Mouse (Mus musculus) cerebellum, adult 2 months (tissue): ENCODE data around the gene Dact1. TPM values are rescaled to one million over a fixed set of nuclear protein-coding genes. Genes with fewer than 3 reads are reported as not detected.
A peak's percentile ranks its signal among the peaks of the same experiment; 100 is the strongest.

ENCODE experiments used
- DNase-seq, 2 experiments: peaks; one replicate each; pipeline ENCODE4 v3.0.0; 2021
- H3K27ac ChIP-seq: fragments of 200-500 bp; 2 replicates; pipeline ENCODE4 v1.5.1; 2012; ENCODE audit warnings: low read length, control low read depth, inconsistent platforms; ENCODE audit not compliant: insufficient read depth
- H3K27me3 ChIP-seq: fragments of 200-500 bp; 2 replicates; pipeline ENCODE4 v1.6.1; 2012; ENCODE audit warnings: inconsistent platforms, mild to moderate bottlenecking, low read length, moderate library complexity; ENCODE audit not compliant: control insufficient read depth, insufficient read depth
- H3K4me1 ChIP-seq: fragments of 200-500 bp; 2 replicates; pipeline ENCODE4 v1.6.1; 2011; ENCODE audit warnings: low read length; ENCODE audit not compliant: control insufficient read depth, insufficient read depth
- H3K4me3 ChIP-seq: fragments of 200-500 bp; replicated peaks from 2 replicates; pipeline ENCODE3; 2011; ENCODE audit warnings: mild to moderate bottlenecking, low read depth, low read length, control low read depth; ENCODE audit not compliant: insufficient read depth
- CTCF ChIP-seq: fragments of 200-500 bp; IDR thresholded peaks from 2 replicates; pipeline ENCODE4 v1.5.1; 2011; ENCODE audit warnings: low read depth, mild to moderate bottlenecking, control low read depth, low read length, moderate library complexity, borderline replicate concordance; ENCODE audit not compliant: insufficient read depth
- POLR2A ChIP-seq: fragments of 200-500 bp; IDR thresholded peaks from 2 replicates; pipeline ENCODE4 v1.6.1; 2011; ENCODE audit warnings: low read length, control low read depth, borderline replicate concordance; ENCODE audit not compliant: insufficient read depth
- WGBS: fragments of 180-500 bp; shearing (Covaris S2); methylation state at CpG from one replicate; pipeline ENCODE4 v1.1.7; 2018; 5-methylcytosine and 5-hydroxymethylcytosine counted together
- polyA plus RNA-seq: library from polyadenylated mRNA; depleted of rRNA; stranded (reverse); fragments of >200 nt; gene quantifications from 2 replicates; pipeline ENCODE4 v1.2.3, GENCODE M21; 2012

Dact1 gene
- polyA plus RNA-seq, 1 experiment: 17.0 TPM

- Histone ChIP-seq H3K4me3 (no peak overlapping the region), H3K27me3 (no peaks in the 10 kb centered on the region), H3K27ac (no peak overlapping the region), H3K4me1 (no peaks in the 10 kb centered on the region; the same call in none of the 2 replicates)
- TF ChIP-seq POLR2A (no peak), CTCF (no peak)
- WGBS: 61% methylated on average over 4 of the region's 4 CpGs
- DNase-seq: peak in 1 of 2 experiments; percentile 42
Observed at GRCm38 (mm10) chr12:71319536-71319935, 9.9 kb downstream of the Dact1 start.

DNA sequence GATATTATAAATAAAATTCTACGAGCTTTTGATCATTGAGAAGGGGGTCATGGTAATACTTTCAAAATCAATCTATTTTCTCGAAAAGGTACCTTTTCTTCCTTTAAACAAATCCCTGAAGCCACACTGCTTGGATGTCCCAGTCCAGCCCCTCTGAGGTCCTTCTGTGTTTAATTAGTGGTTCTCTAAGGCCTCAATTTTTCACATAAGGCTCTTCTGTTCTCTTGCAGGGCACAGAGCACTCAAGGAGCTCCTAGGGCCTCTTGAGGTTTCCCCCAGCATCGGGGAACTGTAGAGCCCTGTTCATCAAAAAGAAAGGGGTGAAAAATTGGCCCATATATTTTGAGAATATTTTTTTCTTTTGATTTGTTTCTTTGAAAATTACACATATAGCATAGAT is 23.0 kb downstream of the Dact1 start:
- TF ChIP-seq POLR2A: no peak
- no peak for TF ChIP-seq CTCF
- Histone ChIP-seq H3K4me3 (no peak overlapping the region), H3K27ac (no peak overlapping the region), H3K27me3 (no peaks in the 10 kb centered on the region), H3K4me1 (peaks cover 19% of the 10 kb centered on the region)
- 56% methylated on average over 3 of the region's 3 CpGs for WGBS
- no peak for DNase-seq

- TF ChIP-seq POLR2A: no peak
- TF ChIP-seq CTCF: no peak
- H3K4me3 ChIP-seq: no peak overlapping the region
- H3K4me1 ChIP-seq: peaks cover 19% of the 10 kb centered on the region
- WGBS: 56% methylated on average over 5 of the region's 5 CpGs
- no peak for DNase-seq
- no peak overlapping the region for H3K27ac ChIP-seq
- no peaks in the 10 kb centered on the region for H3K27me3 ChIP-seq
Observed at GRCm38 (mm10) chr12:71333561-71333960, 23.9 kb downstream of the Dact1 start.

DNA sequence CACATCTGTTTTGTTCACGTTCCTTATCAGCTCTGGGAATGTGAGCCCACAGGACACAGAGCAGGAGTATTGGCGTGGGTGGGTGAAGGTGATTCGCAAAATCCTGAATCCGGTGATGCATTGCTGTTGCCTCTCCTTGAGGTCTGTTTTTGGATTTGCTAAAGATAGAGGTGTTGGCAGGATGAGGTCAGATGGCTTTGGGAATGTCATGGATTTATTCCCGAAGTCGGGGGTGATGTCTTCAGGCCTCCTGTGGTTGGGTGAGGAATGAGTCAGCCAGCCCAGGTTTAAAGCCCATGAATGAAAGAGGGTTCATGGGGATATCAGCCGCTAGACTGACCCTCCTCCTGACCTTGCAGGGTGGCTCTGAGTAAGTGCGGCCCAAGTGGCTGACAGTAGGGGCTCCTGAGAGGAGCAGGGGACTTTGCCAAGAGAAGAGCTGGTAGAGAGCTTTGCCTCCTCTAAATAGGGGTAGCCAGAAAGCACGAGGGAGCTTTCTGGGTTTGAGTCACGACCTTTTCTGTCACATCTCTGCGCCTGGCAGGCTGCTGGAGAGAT is 27.4 kb downstream of the Dact1 start:
- TF ChIP-seq CTCF (no peak), POLR2A (no peak)
- H3K27me3 ChIP-seq: no peaks in the 10 kb centered on the region
- WGBS: 35% methylated on average over 11 of the region's 11 CpGs
- DNase-seq: peak; percentile 42 to 65
- H3K4me1 ChIP-seq: peaks cover 17% of the 10 kb centered on the region
- no peak overlapping the region for H3K27ac ChIP-seq
- H3K4me3 ChIP-seq: no peak overlapping the region

DNA sequence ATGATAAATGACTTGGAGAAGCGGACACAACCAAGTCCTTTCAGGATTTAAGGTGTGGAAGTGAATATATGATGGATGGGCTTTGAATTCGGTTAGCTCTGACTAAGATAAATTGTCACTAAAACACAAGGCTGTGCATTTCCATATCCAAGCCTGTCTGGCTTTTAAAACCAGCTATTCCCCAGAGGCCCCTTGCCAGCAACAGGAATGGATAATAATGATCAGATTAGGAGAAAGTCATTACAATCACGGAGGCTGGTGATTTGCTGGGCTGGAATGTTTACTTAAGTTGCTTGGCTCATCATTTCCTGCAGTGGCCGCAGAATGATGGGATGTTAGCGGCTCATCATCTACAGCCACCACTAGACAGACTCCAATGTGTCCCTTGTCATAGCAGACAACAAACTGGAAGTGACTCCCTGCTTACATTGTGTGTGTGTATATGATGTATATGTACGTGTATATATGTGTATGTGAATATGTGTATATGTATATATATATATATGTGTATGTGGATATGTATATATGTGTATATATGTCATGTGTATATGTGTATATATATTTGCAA is 28.3 kb downstream of the Dact1 start:
- no peak for DNase-seq
- TF ChIP-seq POLR2A (no peak), CTCF (no peak)
- 93% methylated on average over 6 of the region's 6 CpGs for WGBS
- H3K27ac ChIP-seq: no peak overlapping the region
- H3K4me1 ChIP-seq: peaks cover 13% of the 10 kb centered on the region
- H3K27me3 ChIP-seq: no peaks in the 10 kb centered on the region
- H3K4me3 ChIP-seq: no peak overlapping the region

- no peak for DNase-seq
- Histone ChIP-seq H3K4me1 (peaks cover 8% of the 10 kb centered on the region), H3K4me3 (no peak overlapping the region), H3K27me3 (no peaks in the 10 kb centered on the region), H3K27ac (no peak overlapping the region)
- 79% methylated on average over 16 of the region's 16 CpGs for WGBS
- TF ChIP-seq POLR2A: no peak
- TF ChIP-seq CTCF: no peak
Observed at GRCm38 (mm10) chr12:71339142-71339848, 29.6 kb downstream of the Dact1 start.

DNA sequence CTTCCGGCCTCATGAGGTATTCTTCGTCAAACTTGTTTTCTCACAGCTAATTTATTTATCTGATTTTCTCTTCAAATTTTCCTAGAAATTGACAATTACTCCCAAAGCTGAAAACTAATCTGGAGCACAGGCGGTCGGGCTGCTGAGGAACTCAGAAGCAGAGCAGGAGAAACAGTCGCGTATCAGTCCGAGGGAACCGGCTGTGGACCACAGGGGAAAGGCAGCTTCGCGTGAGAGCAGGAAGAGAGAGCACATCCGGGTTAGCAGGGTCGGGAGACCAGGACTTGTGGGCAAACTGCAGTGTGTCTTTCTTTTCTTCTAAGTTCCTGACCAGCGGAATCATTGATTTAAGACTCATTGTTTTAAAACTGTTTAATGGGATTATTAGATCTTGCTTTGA is 32.7 kb downstream of the Dact1 start:
- no peak for TF ChIP-seq POLR2A
- no peak for TF ChIP-seq CTCF
- H3K27me3 ChIP-seq: no peaks in the 10 kb centered on the region
- H3K27ac ChIP-seq: no peak overlapping the region
- peak in 1 of 2 experiments; percentile 14 for DNase-seq
- no peak overlapping the region for H3K4me3 ChIP-seq
- 77% methylated on average over 13 of the region's 13 CpGs for WGBS
- H3K4me1 ChIP-seq: peaks cover 2% of the 10 kb centered on the region

DNA sequence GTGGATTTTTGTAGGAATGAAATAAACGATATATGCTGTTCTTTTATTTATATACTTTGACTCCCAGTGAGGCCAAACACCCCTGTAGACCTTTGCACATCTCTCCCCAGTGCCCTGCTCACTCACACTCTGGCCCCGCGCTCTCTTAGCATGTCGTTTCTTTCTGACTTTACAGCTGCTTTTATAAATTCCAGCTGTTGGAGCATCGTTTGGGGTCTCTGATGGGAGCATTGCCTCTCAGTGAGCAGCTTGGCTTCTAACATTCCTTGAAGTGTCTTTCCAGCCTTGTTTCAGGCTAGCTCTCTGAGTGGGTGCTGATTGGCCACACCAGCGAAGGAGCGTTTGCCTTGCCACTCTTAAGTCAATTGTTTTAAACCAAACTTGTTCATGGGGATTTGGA is 35.8 kb downstream of the Dact1 start:
- WGBS: 90% methylated on average over 7 of the region's 7 CpGs
- H3K4me1 ChIP-seq: no peaks in the 10 kb centered on the region
- H3K4me3 ChIP-seq: no peak overlapping the region
- no peak overlapping the region for H3K27ac ChIP-seq
- DNase-seq: no peak
- H3K27me3 ChIP-seq: no peaks in the 10 kb centered on the region
- TF ChIP-seq POLR2A (no peak), CTCF (no peak)
